Mouse (Mus musculus) liver, adult 2 months (tissue): ENCODE results near the gene Kansl2.

Source experiments
- CTCF ChIP-seq: fragments of 200-500 bp; IDR thresholded peaks from 2 replicates; pipeline ENCODE4 v1.5.1; 2011; ENCODE audit warnings: low read depth, low read length, control low read depth
- POLR2A ChIP-seq: fragments of 200-500 bp; IDR thresholded peaks from 2 replicates; pipeline ENCODE4 v1.6.1; 2011; ENCODE audit warnings: low read length, control low read depth; ENCODE audit not compliant: insufficient read depth; ENCODE audit errors: extremely low read depth

GRCm38 (mm10) chr15:98506253-98506957 lies 27.7 kb downstream of the Kansl2 start:
- no peak for TF ChIP-seq POLR2A
- TF ChIP-seq CTCF, result no peak
